ENCODE assay signal across 17 mouse cellular contexts in the genomic region with DNA sequence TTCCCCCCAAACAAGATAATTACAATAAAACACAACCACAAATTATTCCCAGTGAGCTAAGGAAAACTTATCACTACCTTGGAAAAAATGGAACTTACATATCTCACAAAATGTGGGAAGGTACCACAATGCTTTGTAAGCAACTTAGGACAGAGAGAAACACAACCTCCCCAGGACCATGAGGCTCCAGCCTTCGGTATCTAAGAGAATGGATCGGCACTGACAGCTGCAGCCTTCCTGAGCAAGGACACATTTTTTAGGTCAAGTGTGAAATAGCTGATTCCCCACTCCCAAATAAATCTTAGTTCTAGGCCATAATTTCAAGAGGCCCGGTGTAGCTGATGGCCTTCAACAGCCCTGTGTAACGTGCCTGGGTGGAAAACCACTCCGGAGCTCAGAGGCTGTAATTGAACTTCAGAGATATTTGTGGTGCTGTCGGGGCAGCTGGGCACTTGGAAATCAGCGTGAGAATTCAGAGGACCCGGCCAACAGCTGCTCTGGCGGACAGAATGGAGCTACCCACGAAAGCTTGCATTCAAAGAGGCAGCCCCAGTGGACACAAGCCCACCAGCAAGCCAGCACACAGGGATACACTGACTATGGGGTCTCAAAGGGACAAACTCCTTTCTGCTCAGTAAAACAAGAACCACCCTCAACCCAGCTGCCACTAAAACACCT.
"Had no signal": no experiment of that assay in that cellular context is flagged by ENCODE, and none has a peak within 500 bp of the region (broad histone marks: within the 10 kb centered on the region; RNA-seq: fewer than 3 reads in every experiment).

No protein-coding gene starts in this region.

- DNase-seq: kidney, adult 11 months; kidney, adult 8-10 months; kidney, postnatal 10 days; kidney, postnatal 36 days; liver, embryonic 13.5 days; lung, adult 2 months; lung, postnatal 14 days; lung, postnatal 4 days; right cerebral cortex, postnatal 14 days; spleen, adult 18-20 months; thymus, postnatal 25 days had no signal

- H3K36me3 ChIP-seq: intestine, embryonic 15.5 days; kidney, embryonic 15.5 days; limb, embryonic 12.5 days; liver, embryonic 13.5 days; midbrain, embryonic 12.5 days; midbrain, embryonic 15.5 days; stomach, embryonic 15.5 days had no signal

- H3K27me3 ChIP-seq: intestine, embryonic 15.5 days; kidney, embryonic 15.5 days; limb, embryonic 12.5 days; liver, embryonic 13.5 days; midbrain, embryonic 12.5 days; midbrain, embryonic 15.5 days; stomach, embryonic 15.5 days had no signal

- H3K27ac ChIP-seq: intestine, embryonic 15.5 days; kidney, embryonic 15.5 days; limb, embryonic 12.5 days; liver, embryonic 13.5 days; midbrain, embryonic 12.5 days; midbrain, embryonic 15.5 days; stomach, embryonic 15.5 days had no signal

- H3K4me2 ChIP-seq: intestine, embryonic 15.5 days; kidney, embryonic 15.5 days; limb, embryonic 12.5 days; liver, embryonic 13.5 days; midbrain, embryonic 12.5 days; midbrain, embryonic 15.5 days; stomach, embryonic 15.5 days had no signal

- ATAC-seq: intestine, embryonic 15.5 days; midbrain, embryonic 15.5 days had no signal

- H3K9me3 ChIP-seq: intestine, embryonic 15.5 days; kidney, embryonic 15.5 days; limb, embryonic 12.5 days; liver, embryonic 13.5 days; midbrain, embryonic 12.5 days; midbrain, embryonic 15.5 days; stomach, embryonic 15.5 days had no signal

- H3K4me3 ChIP-seq: intestine, embryonic 15.5 days; kidney, embryonic 15.5 days; limb, embryonic 12.5 days; liver, embryonic 13.5 days; midbrain, embryonic 12.5 days; midbrain, embryonic 15.5 days; stomach, embryonic 15.5 days had no signal

- H3K9ac ChIP-seq: intestine, embryonic 15.5 days; kidney, embryonic 15.5 days; limb, embryonic 12.5 days; liver, embryonic 13.5 days; midbrain, embryonic 12.5 days; midbrain, embryonic 15.5 days; stomach, embryonic 15.5 days had no signal

- H3K4me1 ChIP-seq: intestine, embryonic 15.5 days; kidney, embryonic 15.5 days; limb, embryonic 12.5 days; liver, embryonic 13.5 days; midbrain, embryonic 12.5 days; midbrain, embryonic 15.5 days; stomach, embryonic 15.5 days had no signal
